Mouse (Mus musculus): Measurements from ENCODE around the gene Rara.

DNA sequence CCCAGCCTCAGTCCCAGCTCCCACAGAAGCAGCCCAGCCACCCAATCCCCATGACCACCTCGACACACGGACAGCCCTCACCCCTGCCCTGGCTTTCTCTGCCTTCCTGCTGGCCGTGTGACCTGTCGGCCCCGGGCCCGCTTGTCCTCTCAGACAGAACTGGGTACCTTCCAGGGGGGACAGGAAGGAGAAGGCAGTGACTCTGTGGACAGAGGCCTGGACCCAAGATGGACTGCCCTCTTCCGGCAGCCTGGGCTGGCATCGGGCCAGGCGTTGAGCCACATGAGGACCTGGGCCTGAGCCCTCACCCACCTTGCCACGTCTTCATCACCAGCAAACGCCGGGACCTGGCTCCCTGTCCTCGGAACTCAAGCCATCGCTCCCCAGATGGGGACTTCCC is 46.0 kb downstream of the Rara start:
- TF ChIP-seq CTCF (IDR thresholded peaks at IDR 0.05; ENCODE audit: control insufficient read depth, insufficient read depth, insufficient read length), result no peak
- TF ChIP-seq USF1 (IDR thresholded peaks at IDR 0.05; ENCODE audit: low read depth), result no peak
- no peak for TF ChIP-seq MYOG (IDR thresholded peaks at IDR 0.05; ENCODE audit: control insufficient read depth, extremely low read depth, insufficient read length)
- TF ChIP-seq MAX (IDR thresholded peaks at IDR 0.05), result no peak
- no peak for TF ChIP-seq MYOD1 (IDR thresholded peaks at IDR 0.05; ENCODE audit: control insufficient read depth, insufficient read length, low read depth)

Measured in C2C12 (cell line).